ENCODE assay signal across 8 mouse cellular contexts in genomic region chr4:111663730-111664129, GRCm38 (mm10). TPM values are rescaled to one million over a fixed set of nuclear protein-coding genes. Genes with fewer than 3 reads are reported as not detected.
DNase-seq lines count a peak whose midpoint lies in the region; ATAC-seq and TF ChIP-seq lines count a peak whose summit lies in the region.

No protein-coding gene starts in this region.

- 0 out of 2 replicates have a peak, but pooled peaks cover 2% of the 10 kb centered on the region for H3K4me1 ChIP-seq in forebrain, embryonic 11.5 days (replicated peaks; ENCODE audit: control insufficient read depth, insufficient read depth, low read length)
- peaks cover 17% of the 10 kb centered on the region for H3K4me1 ChIP-seq in hindbrain, postnatal 0 days (ENCODE audit: insufficient read depth, low read length)
- H3K4me1 ChIP-seq in lung, postnatal 0 days (ENCODE audit: insufficient read depth, low read depth, low read length): peaks cover 4% of the 10 kb centered on the region; the same call in 1 of the 2 replicates

- TF ChIP-seq EP300 in lung, postnatal 0 days (IDR thresholded peaks at IDR 0.05): peak; percentile 44; the same call in 1 of the 2 replicates

- H3K27me3 ChIP-seq in forebrain, embryonic 11.5 days (ENCODE audit: control insufficient read depth, insufficient read depth, low read length): no peaks in the 10 kb centered on the region
- H3K27me3 ChIP-seq in hindbrain, postnatal 0 days (ENCODE audit: insufficient read depth, low read length): no peaks in the 10 kb centered on the region
- no peaks in the 10 kb centered on the region for H3K27me3 ChIP-seq in lung, postnatal 0 days (replicated peaks; ENCODE audit: insufficient read depth, low read length)

- ATAC-seq in forebrain, embryonic 11.5 days (replicated peaks; ENCODE audit: low FRiP score): peak; percentile 75
- ATAC-seq in hindbrain, postnatal 0 days: peak; percentile 88
- peak; percentile 88 for ATAC-seq in lung, postnatal 0 days
- ATAC-seq in erythroid progenitor cell, adult 5-6 weeks (replicated peaks; ENCODE audit: low FRiP score, poor library complexity, severe bottlenecking): no peak
- ATAC-seq in inflammation-experienced regulatory T-cells, adult 6 months: no peak

- DNase-seq in ZHBTc4 (ENCODE audit: low read depth, low spot score): peak; percentile 51
- DNase-seq in forebrain, embryonic 11.5 days (ENCODE audit: low spot score): no peak
- peak; percentile 62 for DNase-seq in hindbrain, postnatal 0 days (ENCODE audit: low spot score)
- DNase-seq in lung, postnatal 0 days (ENCODE audit: low spot score): peak; percentile 60
- DNase-seq in thymus, postnatal 14 days: no peak
- no peak for DNase-seq in cerebellum, postnatal 10 days

- H3K9me3 ChIP-seq in forebrain, embryonic 11.5 days (ENCODE audit: control insufficient read depth, low read length): no peaks in the 10 kb centered on the region
- no peaks in the 10 kb centered on the region for H3K9me3 ChIP-seq in hindbrain, postnatal 0 days (ENCODE audit: low read length)
- no peaks in the 10 kb centered on the region for H3K9me3 ChIP-seq in lung, postnatal 0 days (ENCODE audit: low read length)

- H3K9ac ChIP-seq in forebrain, embryonic 11.5 days (ENCODE audit: low read length): no peak overlapping the region
- H3K9ac ChIP-seq in hindbrain, postnatal 0 days (replicated peaks; ENCODE audit: low read length): no peak overlapping the region
- H3K9ac ChIP-seq in lung, postnatal 0 days (replicated peaks; ENCODE audit: low read depth): no peak overlapping the region

- H3K27ac ChIP-seq in forebrain, embryonic 11.5 days (ENCODE audit: low read depth, low read length): no peak overlapping the region
- 0 out of 2 replicates have a peak overlapping the region, but pooled peaks have one; percentile 32 for H3K27ac ChIP-seq in hindbrain, postnatal 0 days
- peak overlapping the region; percentile 22; the same call in 1 of the 2 replicates for H3K27ac ChIP-seq in lung, postnatal 0 days (ENCODE audit: low read length)

- no peaks in the 10 kb centered on the region for H3K36me3 ChIP-seq in forebrain, embryonic 11.5 days (ENCODE audit: control insufficient read depth, insufficient read depth, low read length)
- H3K36me3 ChIP-seq in hindbrain, postnatal 0 days (ENCODE audit: insufficient read depth, low read length): no peaks in the 10 kb centered on the region
- no peaks in the 10 kb centered on the region for H3K36me3 ChIP-seq in lung, postnatal 0 days (ENCODE audit: insufficient read depth, low read length)

- no peak overlapping the region for H3K4me3 ChIP-seq in forebrain, embryonic 11.5 days (ENCODE audit: low read depth, low read length)
- H3K4me3 ChIP-seq in hindbrain, postnatal 0 days (ENCODE audit: low read length): no peak overlapping the region
- no peak overlapping the region for H3K4me3 ChIP-seq in lung, postnatal 0 days (ENCODE audit: low read depth, low read length)

- 0% methylated on average over 1 of the region's 1 CpGs for WGBS in forebrain, embryonic 11.5 days
- WGBS in hindbrain, postnatal 0 days: 5% methylated on average over 1 of the region's 1 CpGs
- 4% methylated on average over 1 of the region's 1 CpGs for WGBS in lung, postnatal 0 days

- no peak for TF ChIP-seq CTCF in hindbrain, postnatal 0 days (IDR thresholded peaks at IDR 0.05; ENCODE audit: low read depth)
- TF ChIP-seq CTCF in lung, postnatal 0 days (IDR thresholded peaks at IDR 0.05): no peak

- no peak overlapping the region for H3K4me2 ChIP-seq in forebrain, embryonic 11.5 days (ENCODE audit: low read depth, low read length, severe bottlenecking)
- no peak overlapping the region for H3K4me2 ChIP-seq in hindbrain, postnatal 0 days (ENCODE audit: low read depth, low read length)
- H3K4me2 ChIP-seq in lung, postnatal 0 days (replicated peaks; ENCODE audit: low read depth, low read length): no peak overlapping the region; the same call in 1 of the 2 replicates

RNA-seq across cellular contexts. Expression of gene Spata6, which starts 56.1 kb away (rescaled TPM):
- polyA plus RNA-seq in forebrain, embryonic 11.5 days (2014; fragmentation: Nextera tagmentation; extraction: Ambion mirVana): 30.5 and 32.9 TPM in 2 replicates
- total RNA-seq in hindbrain, postnatal 0 days (2014; rRNA removed): 11.9 and 14.6 TPM in 2 replicates
- polyA plus RNA-seq in hindbrain, postnatal 0 days (2015; fragmentation: Nextera tagmentation; extraction: Ambion mirVana): 21.2 and 21.7 TPM in 2 replicates
- 33.2 and 33.4 TPM in 2 replicates for polyA plus RNA-seq in lung, postnatal 0 days (2015; fragmentation: Nextera tagmentation; extraction: Ambion mirVana)
- total RNA-seq in erythroid progenitor cell, adult 5-6 weeks (2015; ENCODE audit: low replicate concordance): 1.4 and 8.0 TPM in 2 replicates
- total RNA-seq in erythroid progenitor cell, adult 5-6 weeks (2017; ENCODE audit: low replicate concordance): 5.1 and 10.8 TPM in 2 replicates
- 10 to 100 TPM; 18.6 to 23.5 (median 18.6) TPM for polyA plus RNA-seq in inflammation-experienced regulatory T-cells, adult 6 months (2017; shearing (Covaris generic))

Comparison
In these comparisons a context has a peak if more than half of its experiments do, and no peak if none do; other contexts are left out.
1. DNase-seq: peak in ZHBTc4 (single experiment), hindbrain, postnatal 0 days (single experiment) and lung, postnatal 0 days (single experiment); none in forebrain, embryonic 11.5 days (single experiment), thymus, postnatal 14 days (single experiment) and cerebellum, postnatal 10 days (0 of 2).
2. ATAC-seq: peak in forebrain, embryonic 11.5 days (single experiment), hindbrain, postnatal 0 days (single experiment) and lung, postnatal 0 days (single experiment); none in erythroid progenitor cell, adult 5-6 weeks (single experiment) and inflammation-experienced regulatory T-cells, adult 6 months (single experiment).